Mouse (Mus musculus) kidney, embryonic 16.5 days (tissue): Measurements from ENCODE around the gene Ints6l. TPM values are rescaled to one million over a fixed set of nuclear protein-coding genes. Genes with fewer than 3 reads are reported as not detected.
"Not testable (repeated sequence)": the region's sequence is repeated elsewhere in the genome, so short reads cannot be mapped to it uniquely, and the experiment has no call there.

ENCODE experiments used
- ATAC-seq: fragments of 200-750 bp; cut with Nextera tagmentation; 2 replicates; pipeline ENCODE4 v1.8.0; 2017; ENCODE audit warnings: moderate TSS enrichment; ENCODE audit not compliant: low FRiP score, low TSS enrichment
- H3K27ac ChIP-seq: fragments of 300-500 bp; sonication (generic); 2 replicates; pipeline ENCODE4 v1.5.1; 2014; ENCODE audit warnings: low read length
- H3K27me3 ChIP-seq: fragments of 300-500 bp; sonication (generic); 2 replicates; pipeline ENCODE4 v1.6.1; 2014; ENCODE audit warnings: low read length, control low read depth, mixed read lengths; ENCODE audit not compliant: insufficient read depth
- H3K36me3 ChIP-seq: fragments of 300-500 bp; sonication (generic); 2 replicates; pipeline ENCODE4 v1.6.1; 2014; ENCODE audit warnings: low read length, control low read depth, mixed read lengths; ENCODE audit not compliant: insufficient read depth
- H3K4me1 ChIP-seq: fragments of 300-500 bp; sonication (generic); 2 replicates; pipeline ENCODE4 v1.6.1; 2014; ENCODE audit warnings: low read length, control low read depth, mixed read lengths; ENCODE audit not compliant: insufficient read depth
- H3K4me2 ChIP-seq: fragments of 300-500 bp; sonication (generic); replicated peaks from 2 replicates; pipeline ENCODE4 v1.6.1; 2014; ENCODE audit warnings: low read depth, low read length
- H3K4me3 ChIP-seq: fragments of 300-500 bp; sonication (generic); 2 replicates; pipeline ENCODE4 v1.5.1; 2014; ENCODE audit warnings: mild to moderate bottlenecking, low read length
- H3K9ac ChIP-seq: fragments of 300-500 bp; sonication (generic); replicated peaks from 2 replicates; pipeline ENCODE4 v1.6.1; 2014; ENCODE audit warnings: low read length
- H3K9me3 ChIP-seq: fragments of 300-500 bp; sonication (generic); 2 replicates; pipeline ENCODE4 v1.6.1; 2016; ENCODE audit warnings: low read length, control low read depth
- WGBS: fragments of 180-500 bp; shearing (Covaris S2); extraction: QIAGEN DNeasy Blood & Tissue Kit; methylation state at CpG from one replicate; pipeline ENCODE4 v1.1.7; 2014; 5-methylcytosine and 5-hydroxymethylcytosine counted together
- polyA plus RNA-seq: library from polyadenylated mRNA; unstranded; fragments of >200 nt; fragmentation: Nextera tagmentation; extraction: Ambion mirVana; gene quantifications from 2 replicates; pipeline ENCODE4 v1.2.1, GENCODE M21; 2015

Gene Ints6l
- polyA plus RNA-seq, 1 experiment from 2014 or later: 32.2 TPM

DNA sequence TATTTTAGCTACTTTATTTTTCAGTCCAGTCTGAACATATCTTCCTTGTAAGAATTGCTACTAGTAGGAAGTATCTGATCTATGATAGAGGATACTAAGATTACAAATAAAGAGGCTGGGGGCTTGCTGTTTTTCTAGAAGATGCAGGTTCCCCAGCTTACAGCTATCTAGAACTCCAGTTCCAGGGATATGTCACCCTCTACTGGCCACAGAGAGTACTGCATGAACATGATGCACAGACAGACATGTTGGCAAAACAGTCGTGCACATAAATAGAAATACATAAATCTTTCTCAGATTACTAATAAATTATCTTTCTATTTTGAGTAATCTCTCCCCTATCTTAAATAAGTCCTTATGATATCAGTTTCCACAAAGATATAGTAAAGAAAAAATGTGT, 35.1 kb downstream of the Ints6l start:
- no peak for ATAC-seq
- Histone ChIP-seq H3K4me1 (no peaks in the 10 kb centered on the region), H3K27me3 (no peaks in the 10 kb centered on the region), H3K9ac (no peak overlapping the region), H3K27ac (no peak overlapping the region), H3K4me3 (no peak overlapping the region), H3K36me3 (no peaks in the 10 kb centered on the region), H3K4me2 (no peak overlapping the region), H3K9me3 (no peaks in the 10 kb centered on the region)
- WGBS: 8% methylated on average over 1 of the region's 1 CpGs

DNA sequence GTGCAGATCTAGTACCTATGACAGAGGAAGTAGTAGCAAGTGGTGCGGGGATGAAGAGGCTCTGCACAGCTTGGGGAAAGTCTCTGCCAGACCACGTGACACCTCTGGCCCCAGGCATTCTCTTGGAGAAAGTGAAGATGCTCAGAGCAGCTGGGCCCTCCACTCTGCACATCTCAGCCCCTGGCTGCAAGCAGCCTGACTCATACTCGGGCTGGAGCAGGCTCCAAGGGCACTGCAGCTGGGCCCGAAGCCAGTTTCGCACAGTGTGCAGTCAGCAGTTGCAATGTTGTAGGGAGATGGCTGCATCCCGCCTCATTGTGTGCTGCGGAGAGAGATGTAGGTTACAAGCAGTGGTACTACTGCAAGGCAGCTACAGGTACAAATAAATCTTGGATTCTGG, 42.6 kb downstream of the Ints6l start:
- no peak for ATAC-seq
- no peaks in the 10 kb centered on the region for H3K4me1 ChIP-seq
- WGBS: 87% methylated on average over 7 of the region's 7 CpGs

DNA sequence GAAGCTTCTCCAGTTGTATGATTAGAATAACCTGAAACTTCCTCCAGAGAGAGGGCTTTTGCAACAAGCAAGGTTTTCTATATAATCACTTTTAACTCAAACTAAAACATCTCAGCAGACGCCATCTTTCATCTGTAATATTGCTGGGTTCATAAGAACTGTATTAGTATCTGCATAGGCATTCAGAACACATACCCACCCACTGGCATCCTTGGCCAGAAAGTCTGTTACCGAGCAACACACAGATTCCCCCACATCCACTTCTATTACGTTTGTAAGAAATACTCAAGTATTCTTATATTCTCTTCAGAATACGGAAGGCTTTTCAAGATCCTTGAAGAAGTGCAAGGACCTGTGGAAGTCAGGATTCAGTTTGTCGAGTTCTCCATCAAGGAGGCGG, 69.8 kb downstream of the Ints6l start, which contains the start of gene Gm10477:
Gene Gm10477 (plus strand): TSS at position 301 of the 400 bp plus-strand sequence.
- not testable (repeated sequence) for H3K4me1 ChIP-seq, H3K4me2 ChIP-seq, H3K27ac ChIP-seq, H3K9ac ChIP-seq, H3K9me3 ChIP-seq, H3K4me3 ChIP-seq, H3K27me3 ChIP-seq, ATAC-seq, H3K36me3 ChIP-seq
- 86% methylated on average over 6 of the region's 6 CpGs for WGBS

More for the DNA sequence above, 42.6 kb downstream of the Ints6l start:
- H3K9ac ChIP-seq: no peak overlapping the region
- H3K27ac ChIP-seq: no peak overlapping the region
- no peaks in the 10 kb centered on the region for H3K27me3 ChIP-seq
- H3K4me3 ChIP-seq: no peak overlapping the region
- no peaks in the 10 kb centered on the region for H3K9me3 ChIP-seq
- H3K36me3 ChIP-seq: 0 out of 2 replicates have a peak, but pooled peaks cover 2% of the 10 kb centered on the region
- no peak overlapping the region for H3K4me2 ChIP-seq

DNA sequence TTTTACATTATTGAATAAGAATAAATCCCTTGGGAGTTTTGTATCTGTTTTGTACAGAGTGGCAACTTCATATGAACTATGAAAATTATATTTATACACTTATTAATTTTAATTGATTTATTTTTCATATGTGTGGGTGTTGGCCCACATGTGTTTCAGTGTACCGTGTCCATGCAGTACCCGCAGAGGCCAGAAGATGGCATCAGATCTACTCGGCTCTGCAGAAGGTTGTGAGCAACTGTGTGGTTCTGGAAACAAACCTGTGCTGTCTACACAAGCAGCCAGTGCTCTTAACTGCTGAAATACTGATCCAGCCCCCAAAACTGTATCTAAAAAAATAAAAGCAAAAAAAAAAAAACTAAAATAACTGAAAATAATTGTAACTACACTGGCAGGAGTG, 76.6 kb downstream of the Ints6l start:
- Histone ChIP-seq H3K27ac (no peak overlapping the region), H3K4me1 (no peaks in the 10 kb centered on the region), H3K36me3 (no peaks in the 10 kb centered on the region), H3K27me3 (no peaks in the 10 kb centered on the region), H3K4me3 (no peak overlapping the region), H3K9ac (no peak overlapping the region), H3K4me2 (no peak overlapping the region), H3K9me3 (no peaks in the 10 kb centered on the region)
- 12% methylated on average over 3 of the region's 3 CpGs for WGBS
- no peak for ATAC-seq

DNA sequence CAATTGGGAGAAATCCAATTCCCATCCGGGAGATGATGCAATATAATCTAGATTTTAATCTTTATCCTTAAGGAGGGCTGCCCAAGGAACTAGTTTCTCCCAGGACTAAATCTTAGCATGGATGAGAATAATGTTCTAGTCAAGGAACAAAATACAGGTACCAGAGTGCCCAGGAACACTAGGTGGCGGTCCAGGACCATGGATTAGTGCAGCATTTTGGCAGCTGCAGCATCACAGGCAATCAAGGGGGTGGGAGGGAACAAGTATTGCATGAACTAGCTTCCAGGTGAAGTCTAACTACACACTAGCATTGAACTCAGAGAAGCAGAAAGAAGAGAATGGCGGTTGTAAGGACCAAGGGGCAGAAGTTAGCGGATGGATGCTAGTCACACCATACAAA, 82.5 kb downstream of the Ints6l start:
- Histone ChIP-seq H3K9me3 (no peaks in the 10 kb centered on the region), H3K9ac (no peak overlapping the region), H3K36me3 (no peaks in the 10 kb centered on the region), H3K27me3 (no peaks in the 10 kb centered on the region), H3K4me1 (no peaks in the 10 kb centered on the region), H3K4me2 (no peak overlapping the region), H3K4me3 (no peak overlapping the region), H3K27ac (no peak overlapping the region)
- no peak for ATAC-seq
- WGBS: 59% methylated on average over 4 of the region's 4 CpGs

DNA sequence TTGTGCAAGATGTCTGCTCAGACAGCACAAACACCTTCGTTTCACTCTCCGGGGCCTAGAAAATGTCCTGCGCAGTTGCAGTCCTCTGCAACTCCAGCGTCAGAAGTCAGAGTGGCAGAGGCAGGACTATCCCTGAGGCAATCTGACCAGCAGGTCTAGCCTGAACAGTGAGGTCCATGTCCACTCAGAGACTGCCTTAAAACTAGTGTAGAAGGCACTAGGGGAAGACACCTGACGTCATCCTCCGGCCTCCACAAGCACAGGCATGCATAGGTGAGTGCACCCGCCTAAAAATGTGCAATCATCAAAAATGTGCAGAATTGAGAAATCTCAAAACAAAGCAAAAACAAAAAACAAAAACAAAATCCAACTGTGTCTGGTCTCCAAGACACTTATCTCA, 94.8 kb downstream of the Ints6l start, which contains the start of gene Gm648:
Gene Gm648 (minus strand): TSS at position 101 of the 400 bp plus-strand sequence.
- no peaks in the 10 kb centered on the region for H3K27me3 ChIP-seq
- H3K4me2 ChIP-seq: no peak within 1 kb of the TSS
- no peaks in the 10 kb centered on the region for H3K36me3 ChIP-seq
- H3K27ac ChIP-seq: no peak within 1 kb of the TSS
- no peak within 1 kb of the TSS for H3K4me3 ChIP-seq
- H3K4me1 ChIP-seq: no peaks in the 10 kb centered on the region
- ATAC-seq: no peak
- H3K9ac ChIP-seq: no peak within 1 kb of the TSS
- 88% methylated on average over 7 of the region's 7 CpGs for WGBS
- H3K9me3 ChIP-seq: no peaks in the 10 kb centered on the region

DNA sequence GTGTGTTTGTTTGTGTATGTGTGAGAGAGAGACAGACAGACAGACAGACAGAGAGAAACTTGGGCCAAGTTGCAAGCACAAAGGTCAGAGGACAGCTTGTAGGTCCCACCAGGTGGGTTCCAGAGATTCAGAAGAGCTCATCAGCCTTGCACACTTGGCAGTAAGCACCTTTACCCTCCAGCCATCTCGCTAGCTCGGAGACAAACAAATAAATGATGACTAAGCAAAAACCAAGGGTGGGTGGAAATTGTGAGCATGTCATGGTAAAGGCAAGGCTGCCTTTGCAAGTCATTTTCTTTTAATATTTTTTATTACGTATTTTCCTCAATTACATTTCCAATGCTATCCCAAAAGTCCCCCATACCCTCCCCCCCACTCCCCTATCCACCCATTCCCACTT, 98.9 kb downstream of the Ints6l start:
- 64% methylated on average over 3 of the region's 3 CpGs for WGBS
- Histone ChIP-seq H3K27me3 (no peaks in the 10 kb centered on the region), H3K4me1 (no peaks in the 10 kb centered on the region), H3K9me3 (no peaks in the 10 kb centered on the region), H3K27ac (no peak overlapping the region), H3K4me2 (no peak overlapping the region), H3K36me3 (no peaks in the 10 kb centered on the region), H3K4me3 (no peak overlapping the region), H3K9ac (no peak overlapping the region)
- ATAC-seq: no peak

Other genes with a start within 250 kb of the Ints6l start
- gene Gm773, start 242.0 kb upstream of the Ints6l start, polyA plus RNA-seq: 0.21 TPM in 1 of 2 replicates, not detected in the other
- gene Zfp449, start 108.5 kb upstream of the Ints6l start, polyA plus RNA-seq: 9.0 and 10.4 TPM in 2 replicates
- gene Smim10l2a, start 80.3 kb upstream of the Ints6l start, polyA plus RNA-seq: 8.0 TPM in 2 replicates
- gene Gm2174, start 6.9 kb upstream of the Ints6l start, polyA plus RNA-seq: 2.0 and 3.5 TPM in 2 replicates
- not detected in 2 replicates for gene Gm10477, start 69.9 kb downstream of the Ints6l start, polyA plus RNA-seq
- gene Gm648, start 94.7 kb downstream of the Ints6l start, polyA plus RNA-seq: not detected in 2 replicates
- 28.7 and 32.5 TPM in 2 replicates for gene Mmgt1, start 143.2 kb downstream of the Ints6l start, polyA plus RNA-seq
- 13.1 and 13.5 TPM in 2 replicates for gene Slc9a6, start 154.9 kb downstream of the Ints6l start, polyA plus RNA-seq